Comparison of ENCODE assay signal across 23 mouse cellular contexts in the genomic region with DNA sequence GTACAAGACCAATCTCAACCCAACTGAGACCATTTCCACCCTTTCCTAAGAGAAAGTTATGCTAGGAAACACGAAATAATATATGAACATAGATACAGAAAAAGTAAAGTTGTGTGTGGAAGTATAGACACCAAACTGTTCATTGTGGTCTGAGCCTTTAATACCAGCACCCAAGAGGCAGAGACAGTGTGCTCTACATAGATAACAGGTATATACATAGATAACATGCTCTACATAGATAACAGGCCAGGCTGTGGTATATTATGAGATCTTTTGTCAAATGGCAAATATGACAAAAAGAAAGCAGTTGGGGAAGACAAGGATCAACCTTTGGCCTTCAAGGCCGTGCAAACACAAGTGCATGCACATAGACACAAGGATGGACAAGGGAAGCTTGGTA. TPM values are rescaled to one million over a fixed set of nuclear protein-coding genes. Genes with fewer than 3 reads are reported as not detected.
A peak's percentile ranks its signal among the peaks of the same experiment; 100 is the strongest.
DNase-seq lines count a peak whose midpoint lies in the region; ATAC-seq and TF ChIP-seq lines count a peak whose summit lies in the region.
"Had no signal": no experiment of that assay in that cellular context is flagged by ENCODE, and none has a peak within 500 bp of the region (broad histone marks: within the 10 kb centered on the region; RNA-seq: fewer than 3 reads in every experiment).

No protein-coding gene starts in this region.

- H3K4me3 ChIP-seq in liver, embryonic 12.5 days: no peak overlapping the region
- H3K4me3 ChIP-seq in liver, postnatal 0 days (ENCODE audit: low read depth, low read length): no peak overlapping the region
- H3K4me3 ChIP-seq in liver, embryonic 14.5 days (ENCODE audit: insufficient read depth in 1 of 2, low read depth in 2 of 2, low read length in 2 of 2): no peak overlapping the region
- H3K4me3 ChIP-seq: hindbrain, embryonic 10.5 days; hindbrain, embryonic 13.5 days; intestine, embryonic 15.5 days had no signal

- no peaks in the 10 kb centered on the region for H3K27me3 ChIP-seq in liver, embryonic 12.5 days (replicated peaks)
- H3K27me3 ChIP-seq in liver, postnatal 0 days (ENCODE audit: insufficient read depth, low read length): no peaks in the 10 kb centered on the region
- H3K27me3 ChIP-seq in liver, embryonic 14.5 days (ENCODE audit: control insufficient read depth, insufficient read depth, low read length): no peaks in the 10 kb centered on the region
- H3K27me3 ChIP-seq: CH12.LX; hindbrain, embryonic 13.5 days; intestine, embryonic 15.5 days had no signal

- peaks cover 71% of the 10 kb centered on the region for H3K36me3 ChIP-seq in liver, embryonic 12.5 days
- H3K36me3 ChIP-seq in liver, postnatal 0 days (replicated peaks; ENCODE audit: insufficient read depth, low read length): peaks cover 49% of the 10 kb centered on the region
- peaks cover 33% of the 10 kb centered on the region for H3K36me3 ChIP-seq in liver, embryonic 14.5 days (replicated peaks; ENCODE audit: control insufficient read depth, insufficient read depth, low read depth)

- no peak for TF ChIP-seq EP300 in liver, postnatal 0 days (IDR thresholded peaks at IDR 0.05; ENCODE audit: low read depth)
- TF ChIP-seq EP300 in liver, embryonic 14.5 days (IDR thresholded peaks at IDR 0.05; ENCODE audit: low read depth): no peak

- H3K9ac ChIP-seq in liver, embryonic 12.5 days: no peak overlapping the region
- H3K9ac ChIP-seq in liver, postnatal 0 days (replicated peaks): no peak overlapping the region
- no peak overlapping the region for H3K9ac ChIP-seq in liver, embryonic 14.5 days (replicated peaks)
- H3K9ac ChIP-seq: forebrain, postnatal 0 days; hindbrain, embryonic 13.5 days; intestine, embryonic 15.5 days had no signal

- no peak overlapping the region for H3K4me2 ChIP-seq in liver, embryonic 12.5 days
- H3K4me2 ChIP-seq in liver, postnatal 0 days (ENCODE audit: low read depth, low read length): no peak overlapping the region
- H3K4me2 ChIP-seq in liver, embryonic 14.5 days (ENCODE audit: low read depth): no peak overlapping the region
- H3K4me2 ChIP-seq: heart, embryonic 11.5 days; hindbrain, embryonic 13.5 days; intestine, embryonic 15.5 days had no signal

- no peak overlapping the region for H3K27ac ChIP-seq in liver, embryonic 12.5 days
- no peak overlapping the region for H3K27ac ChIP-seq in liver, postnatal 0 days (ENCODE audit: low read depth)
- no peak overlapping the region for H3K27ac ChIP-seq in liver, embryonic 14.5 days
- H3K27ac ChIP-seq: hindbrain, embryonic 10.5 days; hindbrain, embryonic 13.5 days; intestine, embryonic 15.5 days had no signal

- DNase-seq in liver, postnatal 0 days: no peak
- DNase-seq in liver, embryonic 14.5 days (ENCODE audit: low read depth in 3 of 3, low spot score in 3 of 3): no peak
- no peak for DNase-seq in right cerebral cortex, adult 2 months (ENCODE audit: low spot score in 2 of 2)
- no peak for DNase-seq in frontal cortex, postnatal 36 days (ENCODE audit: low spot score in 2 of 2)
- DNase-seq: adrenal gland, adult 8-10 months; adrenal gland, postnatal 25 days; B cell, adult 2 months; cerebellum, adult 11-12 months; cerebellum, adult 8-10 months; cerebellum, postnatal 10 days; forebrain, postnatal 0 days; gastrocnemius, postnatal 25 days; heart, postnatal 36 days had no signal

- 53% methylated on average over 2 of the region's 2 CpGs for WGBS in liver, embryonic 12.5 days (ENCODE audit: insufficient replicate concordance)
- WGBS in liver, postnatal 0 days (ENCODE audit: insufficient replicate concordance): 72% methylated on average over 2 of the region's 2 CpGs
- WGBS in liver, embryonic 14.5 days (ENCODE audit: insufficient replicate concordance): 50% methylated on average over 2 of the region's 2 CpGs

- H3K4me1 ChIP-seq in liver, embryonic 12.5 days: peaks cover 24% of the 10 kb centered on the region
- no peaks in the 10 kb centered on the region for H3K4me1 ChIP-seq in liver, postnatal 0 days (ENCODE audit: insufficient read depth)
- peaks cover 5 to 8% of the 10 kb centered on the region in 2 experiments; a peak in 3 of 4 replicates for H3K4me1 ChIP-seq in liver, embryonic 14.5 days (replicated peaks; ENCODE audit: control insufficient read depth in 2 of 2, insufficient read depth in 2 of 2, low read length in 1 of 2)
- H3K4me1 ChIP-seq: hindbrain, embryonic 10.5 days; hindbrain, embryonic 13.5 days; intestine, embryonic 15.5 days had no signal

- ATAC-seq in liver, embryonic 12.5 days: peak; percentile 50; the same call in 1 of the 2 replicates
- ATAC-seq in liver, postnatal 0 days: no peak
- peak; percentile 37; the same call in 1 of the 2 replicates for ATAC-seq in liver, embryonic 14.5 days (ENCODE audit: insufficient read depth)
- ATAC-seq in megakaryocyte-erythroid progenitor cell, adult 5-6 weeks (replicated peaks; ENCODE audit: low FRiP score, low TSS enrichment, poor library complexity, severe bottlenecking): peak; percentile 43; the same call in 1 of the 2 replicates
- ATAC-seq: activated CD4-positive, CD25-positive, alpha-beta regulatory T cell, adult 4 months; forebrain, embryonic 14.5 days; forebrain, postnatal 0 days; hindbrain, embryonic 16.5 days; intestine, embryonic 15.5 days had no signal

- no peaks in the 10 kb centered on the region for H3K9me3 ChIP-seq in liver, embryonic 12.5 days (replicated peaks)
- H3K9me3 ChIP-seq in liver, postnatal 0 days (ENCODE audit: low read length): no peaks in the 10 kb centered on the region
- H3K9me3 ChIP-seq in liver, embryonic 14.5 days (ENCODE audit: control insufficient read depth, low read length): no peaks in the 10 kb centered on the region
- H3K9me3 ChIP-seq: hindbrain, embryonic 10.5 days; hindbrain, embryonic 13.5 days; intestine, embryonic 15.5 days had no signal

- no peak for TF ChIP-seq CTCF in liver, postnatal 0 days (IDR thresholded peaks at IDR 0.05; ENCODE audit: low read depth)
- TF ChIP-seq CTCF in liver, embryonic 14.5 days (IDR thresholded peaks at IDR 0.05; ENCODE audit: low read depth): no peak

RNA-seq across cellular contexts. Expression of gene Psmd11, which starts 18.0 kb away (rescaled TPM):
- 228 and 233 TPM in 2 replicates for polyA plus RNA-seq in liver, embryonic 12.5 days (2016; fragmentation: Nextera tagmentation; extraction: Ambion mirVana)
- polyA plus RNA-seq in liver, postnatal 0 days (2015; fragmentation: Nextera tagmentation; extraction: Ambion mirVana): 128 and 143 TPM in 2 replicates
- 35.6 and 56.8 TPM in 2 replicates for polyA plus RNA-seq in liver, embryonic 14.5 days (2012; rRNA removed)
- 152 and 155 TPM in 2 replicates for polyA plus RNA-seq in liver, embryonic 14.5 days (2014; fragmentation: Nextera tagmentation; extraction: Ambion mirVana)
- total RNA-seq in megakaryocyte-erythroid progenitor cell, adult 5-6 weeks (2014; fragmentation: Nextera tagmentation): 130 and 137 TPM in 2 replicates
- total RNA-seq in megakaryocyte-erythroid progenitor cell, adult 5-6 weeks (2017): 125 and 153 TPM in 2 replicates

RNA-seq across cellular contexts. Expression of gene Zfp207, which starts 27.3 kb away (rescaled TPM):
- 143 TPM in 2 replicates for polyA plus RNA-seq in liver, embryonic 12.5 days (2016; fragmentation: Nextera tagmentation; extraction: Ambion mirVana)
- 68.9 and 71.6 TPM in 2 replicates for polyA plus RNA-seq in liver, postnatal 0 days (2015; fragmentation: Nextera tagmentation; extraction: Ambion mirVana)
- polyA plus RNA-seq in liver, embryonic 14.5 days (2012; rRNA removed): 65.7 and 79.3 TPM in 2 replicates
- polyA plus RNA-seq in liver, embryonic 14.5 days (2014; fragmentation: Nextera tagmentation; extraction: Ambion mirVana): 106 and 109 TPM in 2 replicates
- total RNA-seq in megakaryocyte-erythroid progenitor cell, adult 5-6 weeks (2014; fragmentation: Nextera tagmentation): 282 and 353 TPM in 2 replicates
- 264 and 290 TPM in 2 replicates for total RNA-seq in megakaryocyte-erythroid progenitor cell, adult 5-6 weeks (2017)

RNA-seq across cellular contexts. Expression of gene 5730455P16Rik, which starts 32.5 kb away (rescaled TPM):
- polyA plus RNA-seq in liver, embryonic 12.5 days (2016; fragmentation: Nextera tagmentation; extraction: Ambion mirVana): 11.3 and 12.0 TPM in 2 replicates
- 6.2 and 6.6 TPM in 2 replicates for polyA plus RNA-seq in liver, postnatal 0 days (2015; fragmentation: Nextera tagmentation; extraction: Ambion mirVana)
- polyA plus RNA-seq in liver, embryonic 14.5 days (2012; rRNA removed): 1.6 and 2.4 TPM in 2 replicates
- 5.0 and 5.1 TPM in 2 replicates for polyA plus RNA-seq in liver, embryonic 14.5 days (2014; fragmentation: Nextera tagmentation; extraction: Ambion mirVana)
- total RNA-seq in megakaryocyte-erythroid progenitor cell, adult 5-6 weeks (2014; fragmentation: Nextera tagmentation): 5.9 and 9.5 TPM in 2 replicates
- total RNA-seq in megakaryocyte-erythroid progenitor cell, adult 5-6 weeks (2017): 8.3 and 13.8 TPM in 2 replicates
